Mouse (Mus musculus) G1E (cell line): ENCODE measurements around the gene 9930021J03Rik.

Source experiments
- CTCF ChIP-seq: IDR thresholded peaks from 2 replicates; pipeline ENCODE4 v1.5.1; 2012; ENCODE audit warnings: low read depth, low read length, inconsistent platforms, mixed read lengths
- GATA1 ChIP-seq: IDR thresholded peaks from 2 replicates; pipeline ENCODE4 v1.6.1; 2012; ENCODE audit warnings: borderline replicate concordance, low read length, inconsistent platforms, mixed read lengths
- GATA2 ChIP-seq: IDR thresholded peaks from 2 replicates; pipeline ENCODE4 v1.6.1; 2012; ENCODE audit warnings: low read depth, low read length, inconsistent platforms, borderline replicate concordance
- POLR2AphosphoS5 ChIP-seq: IDR thresholded peaks from 2 replicates; pipeline ENCODE4 v1.6.1; 2012; ENCODE audit warnings: low read depth, low read length, inconsistent platforms; ENCODE audit not compliant: insufficient replicate concordance
- TAL1 ChIP-seq: conservative IDR thresholded peaks from 2 replicates; pipeline ENCODE4 v1.6.1; 2012; ENCODE audit warnings: low read depth, low read length, inconsistent platforms, mixed read lengths

DNA sequence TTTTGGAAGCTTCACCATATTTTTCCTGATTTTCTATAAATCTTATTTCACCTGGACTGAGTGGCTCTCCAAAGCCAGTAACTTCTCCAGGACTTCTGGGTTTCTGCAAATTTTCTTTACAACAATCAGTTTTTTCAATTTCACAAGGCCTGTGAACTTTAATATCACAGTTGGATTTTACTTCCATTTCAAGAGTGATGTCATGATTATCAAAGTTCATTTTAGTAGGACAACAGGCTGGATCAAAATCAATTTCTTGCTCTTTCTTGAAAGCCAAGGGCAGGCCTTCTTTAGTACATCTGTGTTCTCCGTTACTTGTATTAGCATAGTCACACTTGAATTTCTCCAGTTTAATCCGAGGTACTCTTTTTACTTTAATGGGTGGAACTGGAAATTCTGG lies 51.9 kb downstream of the 9930021J03Rik start:
- TF ChIP-seq POLR2AphosphoS5: no peak
- TF ChIP-seq GATA2: no peak
- TF ChIP-seq CTCF: no peak
- no peak for TF ChIP-seq GATA1
- TF ChIP-seq TAL1: no peak
